Mouse (Mus musculus) adrenal gland, postnatal 14 days (tissue): Measurements from ENCODE around the gene Aven. TPM values are rescaled to one million over a fixed set of nuclear protein-coding genes. Genes with fewer than 3 reads are reported as not detected.

Experiments used
- DNase-seq: peaks from one replicate; pipeline ENCODE4 v3.0.0; 2021; ENCODE audit warnings: mixed read lengths
- total RNA-seq: library from RNA; stranded (reverse); gene quantifications from 2 replicates; pipeline ENCODE4 v1.2.3, GENCODE M21; 2021

Aven gene
- total RNA-seq, 1 experiment from 2014 or later: 15.3 TPM

DNA sequence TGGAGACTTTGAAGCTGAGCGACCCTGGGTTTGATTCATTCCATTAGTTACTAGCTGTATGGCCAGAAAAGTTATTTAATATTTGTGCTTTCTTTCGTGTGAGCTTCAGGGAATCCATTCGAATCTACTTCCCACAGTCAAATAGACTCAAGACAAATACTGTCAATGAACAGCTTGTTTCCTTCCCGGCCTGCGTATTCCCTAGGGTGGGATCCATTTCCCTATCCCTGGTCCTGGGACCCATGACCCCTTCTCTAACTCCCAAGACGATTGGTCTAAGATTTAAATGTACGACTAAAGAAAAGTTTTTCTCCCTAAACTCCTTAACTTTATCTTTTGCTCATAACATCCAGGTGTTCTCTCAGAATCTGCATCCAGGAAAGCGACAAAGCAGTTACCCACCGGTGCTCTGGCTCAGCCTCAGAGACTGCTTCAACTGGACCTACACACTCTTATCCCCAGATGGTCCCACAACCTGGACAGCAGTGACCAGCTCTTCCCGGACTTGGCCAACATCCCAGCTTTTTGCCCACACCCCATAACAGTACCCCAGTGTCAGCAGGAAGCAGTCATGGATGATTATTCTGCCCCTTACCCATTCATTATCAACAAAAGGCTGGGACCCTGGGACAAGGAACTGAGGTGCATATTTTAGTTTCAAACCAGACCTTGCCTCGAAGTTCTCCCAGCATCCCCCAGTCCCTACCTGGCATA lies 2.1 kb upstream of the Aven start:
- no peak for DNase-seq

DNA sequence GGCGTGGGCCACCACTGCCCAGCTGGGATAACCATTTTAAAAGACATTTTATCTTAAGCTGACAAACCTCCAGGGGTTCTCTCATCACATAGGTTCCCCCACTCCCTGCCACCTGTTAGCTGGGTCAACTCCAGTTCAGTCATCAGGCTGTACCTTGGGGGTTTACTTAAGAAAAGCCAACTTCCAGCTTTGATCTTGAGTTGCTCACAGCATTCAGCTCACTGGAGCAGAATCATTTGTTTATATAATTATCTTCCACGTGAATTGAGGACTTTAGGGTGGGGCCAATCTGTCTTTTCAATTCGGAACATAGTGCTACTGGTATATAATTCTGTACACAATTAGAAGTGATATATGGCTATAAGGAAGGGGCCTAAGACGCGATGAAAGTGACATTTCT lies 1.1 kb upstream of the Aven start:
- DNase-seq: no peak

DNA sequence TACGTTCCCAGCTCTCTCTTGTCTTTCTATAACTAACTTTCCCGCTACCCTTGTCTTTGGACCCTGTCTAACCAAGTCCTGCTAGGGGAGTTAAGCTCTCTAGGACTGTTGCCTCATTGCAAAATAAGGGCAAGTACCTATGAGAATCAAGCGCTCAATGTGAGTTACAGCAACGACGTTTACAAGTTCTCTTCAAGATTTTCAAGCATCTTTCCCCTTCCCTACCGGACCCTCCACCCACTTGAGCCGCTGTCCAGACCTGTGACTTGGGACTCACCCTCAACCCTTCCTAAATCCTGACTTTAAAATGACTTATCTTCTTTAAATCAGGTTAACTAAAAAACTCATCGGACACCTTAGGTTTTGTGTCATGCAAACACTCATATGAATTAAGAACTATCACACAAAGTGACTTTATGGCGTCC lies 321 bp upstream of the Aven start:
- DNase-seq: peak; percentile 31

DNA sequence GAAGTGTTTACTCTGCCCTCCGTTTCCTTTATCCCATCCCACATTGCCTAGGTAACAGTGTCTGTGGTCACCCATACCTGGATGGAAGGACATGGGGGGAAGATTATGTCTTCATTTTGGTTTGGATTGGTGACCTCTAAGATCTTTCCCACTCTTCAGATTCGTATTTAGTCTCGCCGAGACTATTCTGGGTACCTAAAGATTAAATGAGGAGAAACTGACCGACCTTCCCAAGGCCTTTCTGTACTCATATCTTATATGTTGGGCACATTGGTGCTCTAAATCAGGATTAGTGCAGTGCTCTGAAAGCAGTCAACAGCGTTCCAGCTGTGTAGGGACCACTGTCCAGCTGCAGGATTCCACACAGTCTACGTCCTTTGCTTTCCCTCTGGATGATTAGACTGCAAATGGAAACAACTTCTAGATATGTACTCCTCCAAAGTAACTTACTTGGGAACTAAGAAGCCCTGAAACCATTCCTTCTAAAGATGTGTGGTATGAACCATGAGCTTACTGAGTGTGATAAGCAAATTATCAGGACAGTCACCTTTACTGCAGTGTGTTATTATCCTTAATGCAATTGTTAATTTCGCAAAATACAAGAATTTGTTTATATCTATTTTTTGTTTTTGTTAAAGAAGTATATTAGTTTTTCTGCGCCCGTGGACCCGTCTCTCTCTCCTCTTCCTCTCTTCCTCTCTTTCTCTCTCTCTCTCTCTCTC lies 936 bp downstream of the Aven start:
- no peak for DNase-seq

DNA sequence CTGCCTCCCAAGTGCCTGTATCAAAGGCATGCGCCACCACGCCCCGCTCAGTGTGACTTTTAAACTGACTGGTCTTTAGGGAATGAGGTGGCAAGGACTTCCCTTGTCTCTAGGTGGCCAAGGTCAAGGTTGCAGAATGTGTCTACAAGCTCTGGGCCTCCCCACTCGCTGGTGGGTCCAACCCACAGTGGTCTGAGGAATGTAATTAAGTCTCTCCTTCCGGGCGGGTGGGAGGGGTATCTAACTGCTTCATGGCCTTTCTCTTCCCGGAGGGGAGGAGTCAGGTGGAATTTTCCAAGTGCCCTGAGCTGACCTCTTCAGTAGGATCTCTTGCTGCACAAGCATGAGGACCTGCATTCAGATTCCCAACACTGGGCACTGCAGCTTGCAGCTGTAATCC lies 5.1 kb downstream of the Aven start:
- DNase-seq: peak; percentile 23

DNA sequence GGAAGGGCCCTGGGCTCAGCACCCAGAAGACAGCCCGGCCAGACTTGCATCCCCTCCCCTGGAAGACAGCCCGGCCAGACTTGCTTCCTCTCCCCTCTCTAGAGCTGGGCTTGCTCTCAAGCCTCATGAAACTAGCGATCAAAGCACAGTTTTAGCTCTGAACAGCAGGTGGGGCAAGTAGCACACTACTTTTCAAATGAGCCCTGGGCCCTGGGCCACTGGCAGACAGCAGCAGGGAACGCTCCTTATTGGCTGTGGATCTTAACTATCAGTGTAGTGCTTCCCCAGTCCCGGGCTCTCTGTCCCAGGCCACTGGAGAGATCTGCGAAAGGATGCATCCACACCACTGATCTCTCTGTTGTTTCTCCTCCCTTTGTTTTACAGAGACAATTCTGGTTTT lies 8.4 kb downstream of the Aven start:
- DNase-seq: peak; percentile 87

DNA sequence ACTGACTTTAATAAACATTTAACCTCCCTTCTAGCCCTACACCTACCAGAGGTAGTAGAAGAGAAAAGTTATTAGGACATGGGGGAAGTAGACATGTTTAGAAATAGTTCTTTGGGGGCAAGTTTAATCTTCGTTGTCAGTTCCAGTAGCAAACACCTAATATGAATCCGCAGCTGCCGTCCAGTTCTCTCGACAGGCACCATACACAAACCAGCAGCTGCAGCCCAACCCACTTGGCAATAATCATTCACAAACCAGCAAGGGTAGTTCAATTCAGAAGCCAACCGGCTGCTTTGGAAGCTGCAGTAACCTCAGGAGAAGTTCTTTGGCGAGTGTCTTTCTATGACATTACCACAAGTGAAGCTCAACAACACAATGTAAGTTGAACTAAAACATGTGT lies 11.2 kb downstream of the Aven start:
- DNase-seq: no peak

DNA sequence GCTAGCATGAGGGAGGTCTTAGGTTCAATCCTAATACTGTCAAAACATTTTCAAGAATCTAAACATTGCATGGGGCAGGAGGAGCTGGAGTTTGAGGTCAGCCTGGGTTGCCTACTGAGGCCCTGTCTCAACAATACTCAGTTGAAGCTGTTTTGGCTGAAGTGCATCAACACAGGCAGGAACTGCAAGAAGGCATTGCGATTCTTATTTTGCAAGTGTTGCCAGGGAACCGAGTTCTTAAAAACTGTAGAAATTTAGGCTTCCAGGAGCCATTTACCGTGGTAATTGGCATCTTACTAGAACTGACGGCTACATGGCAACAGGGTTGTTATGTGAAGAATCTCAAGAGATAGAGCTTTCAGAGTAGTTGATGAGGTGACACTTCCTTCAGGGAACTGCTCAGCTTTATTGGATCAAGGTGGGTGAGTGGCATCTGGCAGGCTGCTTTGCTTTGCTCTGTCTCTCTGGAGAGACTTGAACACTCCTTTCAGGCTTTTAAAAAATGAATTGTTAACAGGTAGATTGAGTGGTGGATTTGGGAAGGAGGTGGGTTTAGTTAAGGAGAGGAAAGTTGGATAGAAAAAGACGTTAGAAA lies 14.2 kb downstream of the Aven start:
- DNase-seq: no peak

DNA sequence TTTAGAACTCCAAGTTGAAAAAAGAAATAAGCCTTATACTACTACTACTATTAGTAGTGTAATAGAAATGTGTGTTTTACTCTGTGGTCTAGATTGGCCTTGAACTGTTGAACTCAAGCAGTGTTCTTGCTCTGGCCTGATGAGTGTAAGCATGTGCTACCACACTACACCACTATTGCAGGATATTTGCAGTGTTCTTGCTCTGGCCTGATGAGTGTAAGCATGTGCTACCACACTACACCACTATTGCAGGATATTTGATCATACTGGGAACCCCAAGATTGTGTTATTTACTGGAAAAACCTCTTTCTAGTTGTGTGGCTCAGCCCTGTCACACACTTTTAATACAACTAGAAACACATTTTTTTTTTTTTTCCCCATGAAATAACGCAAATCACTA lies 14.7 kb downstream of the Aven start:
- no peak for DNase-seq

DNA sequence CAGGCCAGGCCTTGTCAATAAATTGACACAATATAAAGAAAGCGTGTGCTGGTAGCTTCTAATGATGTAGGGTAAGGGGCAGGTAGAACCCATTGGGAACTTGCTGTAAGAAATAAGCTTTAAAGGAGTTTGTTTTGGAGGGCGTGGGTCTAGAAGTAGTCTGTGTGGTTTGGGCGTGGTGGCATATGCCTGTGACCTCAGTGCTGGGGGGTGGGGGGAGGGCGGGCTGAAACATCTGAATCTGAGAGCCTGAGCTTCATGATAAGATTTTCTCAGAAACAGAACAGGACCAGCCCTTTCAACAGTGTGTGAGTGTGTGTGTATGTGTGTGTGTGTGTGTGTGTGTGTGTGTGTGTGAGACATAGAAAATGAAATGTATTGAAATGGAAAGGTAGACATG lies 17.4 kb downstream of the Aven start:
- DNase-seq: no peak

DNA sequence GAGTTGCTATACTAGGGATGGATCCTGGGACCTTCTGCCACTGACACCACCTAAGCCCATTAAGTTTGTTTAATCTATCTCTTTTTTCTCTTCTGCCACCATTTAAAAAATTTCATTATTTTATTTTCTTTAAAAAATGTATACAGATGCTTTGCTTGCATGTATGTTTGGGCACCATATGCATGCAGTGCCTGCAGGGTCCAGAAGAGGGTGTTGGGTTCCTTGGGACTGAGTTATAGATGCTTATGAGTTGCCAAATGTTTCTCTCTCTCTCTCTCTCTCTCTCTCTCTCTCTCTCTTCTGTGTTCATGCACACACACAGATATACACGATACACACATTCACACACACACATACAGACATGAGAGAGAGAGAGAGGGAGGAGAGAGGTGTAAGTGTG lies 20.3 kb downstream of the Aven start:
- DNase-seq: no peak

DNA sequence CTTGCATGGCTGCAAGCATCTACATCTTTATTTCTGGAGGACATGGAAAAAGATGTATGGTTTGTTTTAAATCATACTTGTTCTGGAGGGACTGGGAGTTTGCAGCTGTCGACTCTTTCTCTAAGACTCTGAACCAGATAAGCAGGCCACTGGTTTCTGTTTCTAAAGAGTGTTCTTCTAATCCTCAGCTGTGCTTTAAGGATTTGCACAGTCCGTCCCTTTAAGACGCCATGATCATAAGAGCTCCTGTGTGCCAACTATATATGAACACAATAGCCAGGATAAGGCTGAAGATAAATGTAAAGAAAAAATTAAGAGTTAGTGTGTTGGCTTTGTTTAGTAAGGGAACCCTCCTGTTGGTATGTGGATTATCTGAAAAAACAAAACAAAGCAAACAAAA lies 24.0 kb downstream of the Aven start:
- no peak for DNase-seq

DNA sequence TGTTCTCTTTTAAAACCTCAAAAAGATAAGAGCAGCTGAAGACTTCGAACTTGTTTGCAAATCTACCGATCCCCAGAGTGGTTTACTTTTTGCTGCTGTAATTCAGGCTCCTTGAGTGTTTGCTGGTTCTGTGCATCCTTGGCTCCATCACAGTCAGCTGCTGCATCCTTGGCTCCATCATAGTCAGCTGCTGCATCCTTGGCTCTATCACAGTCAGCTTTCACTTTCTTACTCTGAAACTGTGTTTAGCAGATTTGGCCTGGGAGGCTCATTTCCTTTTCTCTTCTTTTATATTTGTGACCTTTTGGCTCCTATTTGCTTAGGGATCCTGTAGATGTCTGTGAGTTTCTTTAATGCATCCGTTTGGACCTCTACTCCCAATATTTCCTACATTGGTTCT lies 24.5 kb downstream of the Aven start:
- DNase-seq: no peak

DNA sequence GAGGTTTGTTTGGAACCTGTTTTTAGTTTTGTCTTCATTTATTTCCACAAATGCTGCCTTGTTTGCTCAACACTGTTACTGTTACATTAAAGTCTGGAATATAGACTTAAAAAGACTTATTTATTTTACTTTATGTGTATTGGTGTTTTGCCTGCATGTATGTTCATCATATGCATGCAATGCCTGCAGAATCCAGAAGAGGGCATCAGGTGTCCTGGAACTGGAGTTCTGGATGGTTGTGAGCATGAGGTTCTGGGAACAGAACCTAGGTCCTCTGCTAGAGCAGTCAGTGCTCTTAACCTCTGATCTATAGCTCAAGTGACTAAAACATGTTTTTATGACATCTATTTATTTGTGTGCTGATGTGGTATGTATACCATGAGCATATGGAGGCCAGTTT lies 25.8 kb downstream of the Aven start:
- no peak for DNase-seq

DNA sequence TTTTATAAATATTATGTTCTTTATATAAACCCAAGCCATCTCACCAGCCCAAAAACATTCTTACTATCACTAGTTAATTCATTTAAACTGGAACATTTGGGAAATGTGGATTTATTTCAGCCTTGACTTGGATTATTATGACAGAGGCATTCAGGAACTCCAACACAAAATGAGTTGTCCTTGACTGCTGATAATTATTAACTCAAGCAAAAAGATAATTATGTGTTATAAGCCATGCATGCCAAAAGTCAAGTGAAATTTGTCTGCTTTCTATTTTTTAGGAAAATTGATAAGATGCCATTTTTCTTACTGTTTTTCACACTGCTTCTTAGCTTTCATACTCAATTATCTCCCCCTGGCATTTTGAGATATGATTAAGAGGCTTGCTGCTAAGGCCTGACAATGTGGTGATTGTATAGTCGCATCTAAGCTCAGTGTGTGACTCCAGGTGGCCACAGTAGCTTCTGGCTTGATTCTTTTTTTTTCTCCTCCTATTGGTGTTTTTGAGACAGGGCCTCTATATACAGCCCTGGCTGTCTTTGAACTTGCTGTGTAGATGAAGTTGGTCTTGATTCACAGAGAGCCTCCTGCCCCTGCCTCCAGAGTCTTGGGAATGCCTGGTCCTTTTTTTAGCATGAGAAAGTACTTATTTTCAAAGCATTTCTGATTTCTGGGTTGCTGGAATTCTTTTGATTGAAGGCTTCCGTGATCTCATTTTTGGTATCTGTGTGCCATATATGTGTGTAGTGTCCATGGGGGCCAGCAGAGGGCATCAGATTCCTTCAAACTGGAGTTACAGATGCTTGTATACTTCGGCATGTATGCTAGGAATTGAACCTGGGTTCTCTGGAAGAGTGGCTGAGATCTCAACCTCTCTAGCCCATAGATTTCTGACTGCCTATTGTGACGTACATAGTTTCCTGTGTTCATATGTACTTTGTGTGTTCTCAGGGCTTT lies 28.0 kb downstream of the Aven start:
- no peak for DNase-seq

DNA sequence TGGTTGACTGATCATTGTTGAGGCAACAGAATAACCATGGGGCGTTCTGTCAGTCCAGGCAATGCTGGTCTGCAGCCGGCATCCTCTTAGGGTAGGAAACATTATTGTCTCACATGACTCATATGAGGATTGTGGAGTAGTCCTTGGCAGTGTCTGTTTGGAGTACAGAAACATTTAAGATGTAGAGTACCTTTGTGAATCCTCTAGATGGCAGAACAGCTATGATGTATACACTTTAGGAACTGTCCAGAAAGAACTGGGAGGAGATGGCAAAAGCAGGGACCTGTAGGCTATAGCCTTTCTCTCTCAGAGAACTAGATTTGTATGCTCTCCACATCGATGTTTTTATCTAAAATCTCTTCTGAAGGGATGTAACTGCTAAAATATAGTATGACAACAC lies 34.2 kb downstream of the Aven start:
- no peak for DNase-seq

DNA sequence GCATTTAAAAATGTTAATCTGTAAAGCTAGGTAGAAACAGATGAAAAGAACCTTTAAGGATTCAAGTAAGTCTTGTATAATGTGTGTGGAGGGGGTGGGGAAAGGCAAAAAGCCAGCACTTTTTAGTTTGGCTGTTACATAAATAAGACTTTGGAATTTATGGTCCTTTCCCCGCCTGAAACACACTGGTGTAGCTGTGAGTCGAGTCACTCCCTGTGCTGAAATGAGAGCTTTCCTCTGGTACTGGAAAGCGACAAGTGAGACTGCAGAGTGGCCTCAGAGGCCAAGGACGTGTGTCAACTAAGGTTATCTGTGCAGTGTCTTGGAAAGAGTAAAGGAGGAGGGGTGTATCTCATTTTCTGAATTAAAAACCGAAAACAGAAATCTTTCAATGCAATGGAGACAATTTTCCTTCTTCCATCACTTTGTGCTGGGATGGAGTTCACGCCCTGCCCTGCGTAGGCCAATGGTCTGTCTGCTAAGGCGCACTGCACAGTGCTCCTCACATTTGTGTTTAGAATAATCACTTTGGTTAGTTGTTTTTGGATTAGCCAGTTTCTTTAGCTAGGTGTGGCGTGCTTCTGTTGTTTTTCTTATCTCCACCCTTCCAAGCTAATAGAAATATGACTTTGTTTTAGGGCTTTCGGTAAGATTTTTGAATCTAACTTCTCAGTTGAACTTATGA lies 40.2 kb downstream of the Aven start:
- DNase-seq: no peak

DNA sequence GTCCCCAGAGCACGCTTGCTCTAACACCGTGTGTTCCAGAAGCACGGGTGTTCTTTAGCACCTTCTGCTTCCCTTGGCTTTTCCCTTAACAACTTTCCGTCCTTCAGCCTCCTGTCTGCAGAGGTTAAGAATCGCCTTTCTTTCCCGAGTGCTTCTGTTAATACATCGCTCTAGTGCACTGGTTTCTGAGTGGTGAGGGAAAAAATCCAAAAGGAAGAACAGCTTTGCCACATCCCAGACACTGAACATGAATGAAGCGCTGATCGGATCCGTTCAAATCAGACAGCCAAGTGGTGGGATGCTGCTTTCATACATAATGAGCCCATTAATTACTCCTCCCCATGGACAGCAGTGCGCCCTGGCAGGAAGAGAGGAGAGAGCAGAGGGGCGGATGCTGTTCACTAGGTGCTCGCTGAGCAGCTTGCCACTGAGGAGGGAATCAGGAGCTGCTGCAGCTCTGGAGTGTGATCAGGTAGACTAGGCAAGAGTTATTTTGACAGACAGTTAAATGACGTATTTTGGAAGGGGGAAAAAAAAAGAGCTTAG lies 42.0 kb downstream of the Aven start:
- DNase-seq: no peak

DNA sequence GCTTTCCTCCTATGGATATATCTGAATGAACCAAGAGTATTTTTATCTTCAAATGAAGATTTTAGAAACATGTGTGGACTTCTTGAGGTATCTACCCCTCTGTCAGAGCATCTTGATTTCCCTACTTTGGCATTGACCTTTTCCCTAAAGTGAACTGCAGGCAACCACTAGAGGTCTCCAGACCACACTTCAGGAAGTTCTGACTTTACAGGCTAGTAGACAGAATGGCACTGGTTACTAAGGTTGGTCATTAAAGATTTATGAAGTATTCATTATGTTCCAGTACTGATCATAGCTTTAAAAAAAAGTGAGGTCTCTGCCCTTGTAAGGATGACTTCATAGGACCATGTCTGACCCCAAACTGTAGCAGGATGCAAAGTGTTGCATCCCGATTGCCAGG lies 46.0 kb downstream of the Aven start:
- peak; percentile 26 for DNase-seq

DNA sequence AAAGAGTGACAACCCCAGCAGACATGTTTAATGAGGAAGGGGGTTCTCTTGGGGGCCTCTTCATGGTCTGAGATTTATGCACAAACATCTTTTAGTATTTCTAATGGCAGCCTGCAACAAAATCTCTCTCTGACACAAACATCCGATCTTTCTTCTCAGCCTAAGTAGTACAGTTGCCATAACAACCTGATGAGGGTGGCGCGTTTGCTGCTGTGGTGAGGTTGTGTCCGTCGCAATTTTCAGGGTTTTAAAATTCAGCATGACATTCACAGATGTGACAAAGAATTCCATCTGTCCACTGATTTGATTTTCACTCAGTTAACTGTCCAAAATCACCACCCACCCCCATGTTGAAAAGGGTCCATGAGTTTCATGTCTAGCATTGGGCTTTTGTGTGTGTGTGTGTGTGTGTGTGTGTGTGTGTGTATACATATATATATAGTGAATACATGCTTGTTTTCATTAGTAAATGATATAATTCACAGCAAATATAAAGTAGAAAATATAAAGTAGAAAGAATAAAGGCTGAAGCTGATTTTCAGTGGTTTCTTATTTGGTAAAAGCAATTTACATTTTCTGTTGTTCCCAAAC lies 49.0 kb downstream of the Aven start:
- DNase-seq: no peak

DNA sequence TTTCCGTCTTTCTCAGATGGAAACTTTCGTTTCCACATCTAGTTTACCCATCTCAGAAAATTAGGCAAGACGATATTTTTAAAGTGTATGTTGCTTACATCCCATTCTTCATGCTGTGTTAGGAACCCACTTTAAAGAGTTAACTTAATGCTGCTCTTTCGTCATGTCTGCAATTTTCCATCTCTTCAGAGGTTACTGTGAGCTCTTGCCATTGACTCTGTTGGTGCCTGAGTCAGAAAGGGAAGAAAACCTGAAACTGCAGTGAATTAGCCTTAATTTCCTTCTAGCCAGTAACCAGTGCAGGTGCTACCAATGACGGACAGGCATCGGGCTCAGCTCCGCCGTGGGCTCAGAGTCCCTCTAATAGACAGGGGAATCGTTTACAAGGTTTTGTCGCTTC lies 63.8 kb downstream of the Aven start:
- DNase-seq: no peak
